Mouse (Mus musculus) lung, adult 2 months (tissue): ENCODE measurements around the gene Krt7.

ENCODE experiments used
- CTCF ChIP-seq: fragments of 200-500 bp; IDR thresholded peaks from 2 replicates; pipeline ENCODE4 v1.5.1; 2011; ENCODE audit warnings: mild to moderate bottlenecking, low read length, control low read depth; ENCODE audit not compliant: insufficient read depth
- POLR2A ChIP-seq: fragments of 200-500 bp; IDR thresholded peaks from 2 replicates; pipeline ENCODE4 v1.6.1; 2011; ENCODE audit warnings: low read depth, mild to moderate bottlenecking, control low read depth, low read length, borderline replicate concordance; ENCODE audit errors: extremely low read depth

DNA sequence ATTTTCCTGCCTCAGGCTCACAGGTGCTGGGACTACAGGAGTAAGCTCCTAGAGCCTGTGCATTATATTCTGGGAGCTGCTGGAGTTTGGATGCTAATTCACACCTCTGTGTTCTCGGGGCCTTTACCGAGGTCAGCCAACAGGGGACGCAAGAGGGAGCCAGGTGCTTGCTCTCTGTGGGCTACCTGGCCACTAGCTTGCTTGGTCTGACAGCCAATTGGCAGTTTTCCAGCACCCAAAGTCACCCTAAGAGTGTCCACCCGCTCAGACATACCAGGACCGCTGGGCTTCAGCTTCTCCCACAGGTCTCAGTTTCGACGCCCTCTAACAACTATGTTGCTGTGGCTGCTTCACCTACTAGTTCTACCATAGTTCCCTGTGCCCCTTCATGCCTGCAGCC is 15.9 kb upstream of the Krt7 start:
- no peak for TF ChIP-seq POLR2A
- peak; percentile 36; the same call in 1 of the 2 replicates for TF ChIP-seq CTCF
